Comparison of ENCODE assay signal across 20 mouse cellular contexts in the genomic region with DNA sequence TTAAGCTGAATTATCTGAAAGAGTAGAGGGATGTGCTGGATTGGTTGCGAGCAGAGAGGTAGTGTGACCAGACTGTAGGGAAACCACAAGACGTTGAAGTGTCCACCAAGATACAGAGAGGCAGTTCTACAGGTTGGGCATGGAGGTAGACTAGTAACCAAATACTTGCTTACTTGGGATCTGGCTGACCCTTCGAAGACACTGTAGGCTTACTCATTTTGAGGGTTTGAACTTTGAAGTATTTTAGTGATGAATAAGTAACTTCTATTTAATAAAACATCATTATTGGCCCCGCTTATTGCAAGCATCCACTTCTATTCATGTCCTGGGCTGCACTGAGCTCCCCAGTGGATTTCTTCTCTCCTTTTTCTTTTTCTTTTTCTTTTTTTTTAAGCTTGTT. TPM values are rescaled to one million over a fixed set of nuclear protein-coding genes. Genes with fewer than 3 reads are reported as not detected.
"Had no signal": no experiment of that assay in that cellular context is flagged by ENCODE, and none has a peak within 500 bp of the region (broad histone marks: within the 10 kb centered on the region; RNA-seq: fewer than 3 reads in every experiment).

No protein-coding gene starts in this region.

- H3K4me2 ChIP-seq: lung, embryonic 15.5 days; midbrain, embryonic 12.5 days; neural tube, embryonic 12.5 days; stomach, embryonic 15.5 days had no signal

- H3K36me3 ChIP-seq: lung, embryonic 15.5 days; midbrain, embryonic 12.5 days; neural tube, embryonic 12.5 days; stomach, embryonic 15.5 days had no signal

- H3K27ac ChIP-seq: lung, embryonic 15.5 days; macrophage; midbrain, embryonic 12.5 days; neural tube, embryonic 12.5 days; stomach, embryonic 15.5 days; stomach, postnatal 0 days had no signal

- H3K9ac ChIP-seq: liver, postnatal 0 days; lung, embryonic 15.5 days; midbrain, embryonic 12.5 days; neural tube, embryonic 12.5 days; stomach, embryonic 15.5 days had no signal

- H3K27me3 ChIP-seq: lung, embryonic 15.5 days; midbrain, embryonic 12.5 days; neural tube, embryonic 12.5 days; stomach, embryonic 15.5 days had no signal

- H3K9me3 ChIP-seq: lung, embryonic 15.5 days; megakaryocyte, embryonic 14.5 days; midbrain, embryonic 12.5 days; neural tube, embryonic 12.5 days; stomach, embryonic 15.5 days had no signal

- ATAC-seq: liver, postnatal 0 days; lung, postnatal 0 days had no signal

- H3K4me3 ChIP-seq: lung, embryonic 15.5 days; megakaryocyte, embryonic 14.5 days; midbrain, embryonic 12.5 days; neural tube, embryonic 12.5 days; stomach, embryonic 15.5 days had no signal

- DNase-seq: liver, postnatal 0 days; lung, adult 2 months; lung, postnatal 14 days; lung, postnatal 36 days; midbrain, embryonic 14.5 days; right cerebral cortex, postnatal 14 days; thymus, adult 2 months; thymus, postnatal 25 days; thymus, postnatal 4 days had no signal

RNA-seq across cellular contexts. Expression of a gene that starts 7.3 kb away (rescaled TPM):
- total RNA-seq: megakaryocyte progenitor cell, adult 5-6 weeks; monocyte, adult 5-6 weeks had no signal
- polyA plus RNA-seq: macrophage; spleen, adult 2 months had no signal
